Mouse (Mus musculus) forebrain, embryonic 15.5 days (tissue): ENCODE measurements around the gene Kcnip3. TPM values are rescaled to one million over a fixed set of nuclear protein-coding genes. Genes with fewer than 3 reads are reported as not detected.

Experiments used
- ATAC-seq: fragments of 200-750 bp; cut with Nextera tagmentation; replicated peaks from 2 replicates; pipeline ENCODE4 v1.8.0; 2017; ENCODE audit warnings: mild to moderate bottlenecking, moderate TSS enrichment, moderate library complexity
- H3K27ac ChIP-seq: fragments of 300-500 bp; sonication (generic); replicated peaks from 2 replicates; pipeline ENCODE4 v1.5.1; 2015; ENCODE audit warnings: mild to moderate bottlenecking, inconsistent platforms
- H3K27me3 ChIP-seq: fragments of 300-500 bp; sonication (generic); 2 replicates; pipeline ENCODE4 v1.6.1; 2015; ENCODE audit warnings: inconsistent platforms
- H3K36me3 ChIP-seq: fragments of 300-500 bp; sonication (generic); 2 replicates; pipeline ENCODE4 v1.6.1; 2015; ENCODE audit warnings: mild to moderate bottlenecking, inconsistent platforms
- H3K4me1 ChIP-seq: fragments of 300-500 bp; sonication (generic); 2 replicates; pipeline ENCODE4 v1.6.1; 2015; ENCODE audit warnings: inconsistent platforms
- H3K4me2 ChIP-seq: fragments of 300-500 bp; sonication (generic); replicated peaks from 2 replicates; pipeline ENCODE4 v1.6.1; 2015; ENCODE audit warnings: mild to moderate bottlenecking, inconsistent platforms
- H3K4me3 ChIP-seq: fragments of 300-500 bp; sonication (generic); 2 replicates; pipeline ENCODE4 v1.5.1; 2015; ENCODE audit warnings: mild to moderate bottlenecking, inconsistent platforms
- H3K9ac ChIP-seq: fragments of 300-500 bp; sonication (generic); replicated peaks from 2 replicates; pipeline ENCODE4 v1.6.1; 2015; ENCODE audit warnings: mild to moderate bottlenecking, inconsistent platforms
- H3K9me3 ChIP-seq: fragments of 300-500 bp; sonication (generic); 2 replicates; pipeline ENCODE4 v1.6.1; 2016; ENCODE audit warnings: inconsistent platforms
- WGBS: fragments of 180-500 bp; shearing (Covaris S2); methylation state at CpG from one replicate; pipeline ENCODE4 v1.1.7; 2015; ENCODE audit warnings: mixed read lengths; 5-methylcytosine and 5-hydroxymethylcytosine counted together
- polyA plus RNA-seq: library from polyadenylated mRNA; unstranded; fragments of >200 nt; fragmentation: Nextera tagmentation; extraction: Ambion mirVana; gene quantifications from 2 replicates; pipeline ENCODE4 v1.2.1, GENCODE M21; 2015

The Kcnip3 gene
- polyA plus RNA-seq, 1 experiment from 2014 or later = 8.6 TPM

DNA sequence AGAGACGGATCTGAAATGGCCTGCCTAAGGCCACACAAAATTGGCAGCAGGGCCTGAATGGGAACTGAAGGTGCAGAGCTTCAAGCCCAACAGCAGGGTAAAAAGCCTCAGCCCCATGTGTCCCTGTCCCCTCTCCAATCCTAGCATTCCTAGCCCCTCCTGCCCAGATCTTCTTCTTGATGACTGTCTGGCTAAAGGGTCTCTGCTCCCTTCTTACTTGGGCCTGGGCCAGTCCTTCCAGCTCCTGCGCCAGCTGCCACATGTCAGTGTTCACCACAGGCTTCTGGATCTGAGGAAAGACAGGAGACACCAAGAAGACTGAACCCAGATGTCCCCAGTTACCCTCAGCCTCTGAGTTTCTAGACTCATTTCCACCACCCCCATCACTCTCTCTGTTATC is 9.7 kb upstream of the Kcnip3 start:
- no peak overlapping the region for H3K27ac ChIP-seq
- H3K4me3 ChIP-seq = no peak overlapping the region
- no peak overlapping the region for H3K9ac ChIP-seq
- 80% methylated on average over 2 of the region's 2 CpGs for WGBS
- no peaks in the 10 kb centered on the region for H3K4me1 ChIP-seq
- H3K4me2 ChIP-seq = no peak overlapping the region
- H3K9me3 ChIP-seq = no peaks in the 10 kb centered on the region
- no peaks in the 10 kb centered on the region for H3K36me3 ChIP-seq
- peaks cover 6% of the 10 kb centered on the region; the same call in 1 of the 2 replicates for H3K27me3 ChIP-seq
- ATAC-seq = no peak

GRCm38 (mm10) chr2:127530418-127530817 is 8.5 kb upstream of the Kcnip3 start:
- Histone ChIP-seq H3K9ac (no peak overlapping the region), H3K4me2 (no peak overlapping the region), H3K27me3 (peaks cover 6% of the 10 kb centered on the region; the same call in 1 of the 2 replicates), H3K27ac (no peak overlapping the region), H3K36me3 (no peaks in the 10 kb centered on the region), H3K4me3 (no peak overlapping the region), H3K9me3 (no peaks in the 10 kb centered on the region), H3K4me1 (no peaks in the 10 kb centered on the region)
- 69% methylated on average over 3 of the region's 3 CpGs for WGBS
- ATAC-seq = no peak

- peaks cover 39% of the 10 kb centered on the region for H3K4me1 ChIP-seq
- 92% methylated on average over 3 of the region's 3 CpGs for WGBS
- no peak for ATAC-seq
- H3K9ac ChIP-seq = no peak overlapping the region
- no peak overlapping the region for H3K4me2 ChIP-seq
- no peak overlapping the region for H3K27ac ChIP-seq
- H3K27me3 ChIP-seq = no peaks in the 10 kb centered on the region
- no peaks in the 10 kb centered on the region for H3K9me3 ChIP-seq
- H3K36me3 ChIP-seq = no peaks in the 10 kb centered on the region
- H3K4me3 ChIP-seq = no peak overlapping the region
These were observed 3.3 kb upstream of the Kcnip3 start for GRCm38 (mm10) chr2:127525004-127525775.

- Histone ChIP-seq H3K9ac (no peak overlapping the region), H3K9me3 (no peaks in the 10 kb centered on the region), H3K4me3 (no peak overlapping the region), H3K27ac (no peak overlapping the region), H3K4me1 (peaks cover 49% of the 10 kb centered on the region), H3K4me2 (no peak overlapping the region), H3K27me3 (no peaks in the 10 kb centered on the region), H3K36me3 (no peaks in the 10 kb centered on the region)
- ATAC-seq = no peak
- WGBS = 56% methylated on average over 7 of the region's 7 CpGs
These were observed 2.2 kb upstream of the Kcnip3 start for GRCm38 (mm10) chr2:127523950-127524729.

DNA sequence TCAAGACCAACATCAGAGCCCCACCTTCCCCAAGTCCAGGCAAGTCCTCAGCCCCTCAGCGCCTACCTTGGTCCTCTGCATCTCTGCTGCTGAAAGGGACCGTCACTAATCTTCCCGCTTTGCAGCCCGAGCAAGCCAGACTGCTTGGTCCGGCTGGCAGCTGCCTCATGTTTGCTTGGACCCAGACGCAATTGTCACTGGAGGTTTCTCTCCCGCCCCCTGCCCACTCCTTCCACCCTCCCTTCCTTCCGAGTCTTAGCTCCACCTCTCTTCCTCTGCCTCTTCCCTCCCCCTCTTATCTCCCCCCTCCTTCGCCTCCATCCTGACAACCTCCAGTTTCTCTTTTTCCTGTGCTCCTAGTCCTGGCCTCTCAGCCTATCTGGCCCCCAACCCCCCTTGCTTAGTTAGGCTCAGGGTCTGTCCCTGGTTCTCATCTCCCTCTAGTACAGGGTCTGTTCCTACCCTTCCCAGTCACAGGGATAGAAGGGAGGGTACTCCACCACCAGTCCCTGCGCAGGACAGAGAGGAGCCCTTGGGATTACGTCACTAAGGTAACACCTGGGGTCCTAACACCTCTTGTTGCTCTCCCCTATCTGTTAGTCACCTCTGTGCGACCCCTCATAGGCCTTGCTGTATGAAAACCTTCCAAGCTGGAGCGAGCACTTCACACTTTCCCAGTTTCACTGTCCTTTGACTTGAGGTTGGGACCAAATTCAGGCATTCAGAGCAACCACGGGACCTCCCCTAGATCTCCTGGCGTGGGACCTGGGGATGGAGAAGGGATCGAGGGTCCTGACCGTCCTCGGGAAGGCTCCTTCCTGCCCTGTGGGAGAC is 505 bp downstream of the Kcnip3 start:
- no peaks in the 10 kb centered on the region for H3K9me3 ChIP-seq
- peak overlapping the region; percentile 92 for H3K27ac ChIP-seq
- peak; percentile 71 for ATAC-seq
- no peaks in the 10 kb centered on the region for H3K27me3 ChIP-seq
- peak overlapping the region; percentile 71 for H3K4me2 ChIP-seq
- H3K36me3 ChIP-seq = no peaks in the 10 kb centered on the region
- H3K4me1 ChIP-seq = peaks cover 72% of the 10 kb centered on the region
- peak overlapping the region; percentile 72 for H3K9ac ChIP-seq
- peak overlapping the region; percentile 45 for H3K4me3 ChIP-seq
- WGBS = under 1% methylated on average over 18 of the region's 18 CpGs

- Histone ChIP-seq H3K4me2 (peak overlapping the region; percentile 71), H3K4me3 (peak overlapping the region; percentile 45), H3K27me3 (no peaks in the 10 kb centered on the region), H3K9ac (0 out of 2 replicates have a peak overlapping the region, but pooled peaks have one; percentile 72), H3K9me3 (no peaks in the 10 kb centered on the region), H3K27ac (peak overlapping the region; percentile 92; the same call in 1 of the 2 replicates), H3K4me1 (peaks cover 72% of the 10 kb centered on the region), H3K36me3 (no peaks in the 10 kb centered on the region)
- no peak for ATAC-seq
These were observed 1.8 kb downstream of the Kcnip3 start for GRCm38 (mm10) chr2:127520123-127520522.

DNA sequence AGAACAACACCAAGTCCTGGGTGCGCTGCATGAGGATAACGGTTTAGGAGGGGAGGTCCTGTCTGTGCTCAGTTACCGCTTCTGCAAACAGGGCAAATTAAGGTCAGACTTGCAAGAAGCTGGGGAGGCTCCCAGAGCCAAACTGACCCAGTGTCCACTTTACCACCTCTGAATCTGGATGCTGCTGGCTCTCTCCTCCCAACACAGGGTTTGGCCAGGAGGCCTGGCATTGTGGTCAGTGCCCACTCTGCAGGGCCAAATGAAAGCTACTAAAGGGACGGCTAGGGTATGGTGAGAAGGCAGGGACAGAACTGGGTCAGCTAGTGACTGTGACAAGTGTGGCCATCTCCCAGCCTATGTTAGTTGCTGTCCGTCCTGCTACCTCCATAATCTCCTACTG is 2.6 kb downstream of the Kcnip3 start:
- Histone ChIP-seq H3K27ac (no peak overlapping the region), H3K9me3 (no peaks in the 10 kb centered on the region), H3K9ac (no peak overlapping the region), H3K4me2 (peak overlapping the region; percentile 71), H3K36me3 (no peaks in the 10 kb centered on the region), H3K4me3 (no peak overlapping the region), H3K27me3 (no peaks in the 10 kb centered on the region), H3K4me1 (peaks cover 69% of the 10 kb centered on the region)
- ATAC-seq = no peak
- 83% methylated on average over 5 of the region's 5 CpGs for WGBS

DNA sequence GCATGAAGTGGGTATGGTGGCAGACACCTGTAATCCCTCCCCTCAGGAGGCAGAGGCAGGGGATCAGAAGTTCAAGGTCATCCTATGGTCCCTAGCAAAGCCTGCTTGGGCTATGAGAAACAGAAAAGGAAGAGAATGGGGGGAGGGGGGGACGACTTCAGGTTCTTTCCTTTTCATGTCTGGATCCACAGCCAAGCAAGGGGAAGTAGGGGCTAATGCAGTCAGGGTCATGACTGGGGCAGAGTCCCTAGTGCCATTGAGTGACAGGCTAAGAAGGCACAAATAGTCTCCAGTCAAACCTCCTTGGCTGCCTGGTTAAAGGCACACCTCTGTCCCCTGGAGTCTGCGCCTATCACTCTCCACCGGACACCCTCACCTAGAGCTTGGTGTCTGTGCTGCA is 3.1 kb downstream of the Kcnip3 start:
- no peaks in the 10 kb centered on the region for H3K27me3 ChIP-seq
- no peaks in the 10 kb centered on the region for H3K36me3 ChIP-seq
- WGBS = 74% methylated on average over 3 of the region's 3 CpGs
- no peaks in the 10 kb centered on the region for H3K9me3 ChIP-seq
- H3K4me2 ChIP-seq = no peak overlapping the region
- H3K4me3 ChIP-seq = no peak overlapping the region
- H3K27ac ChIP-seq = no peak overlapping the region
- H3K9ac ChIP-seq = no peak overlapping the region
- peaks cover 64% of the 10 kb centered on the region for H3K4me1 ChIP-seq
- no peak for ATAC-seq

GRCm38 (mm10) chr2:127518273-127518672 is 3.6 kb downstream of the Kcnip3 start:
- WGBS = 39% methylated on average over 3 of the region's 3 CpGs
- no peaks in the 10 kb centered on the region for H3K36me3 ChIP-seq
- H3K27me3 ChIP-seq = no peaks in the 10 kb centered on the region
- no peaks in the 10 kb centered on the region for H3K9me3 ChIP-seq
- ATAC-seq = no peak
- H3K9ac ChIP-seq = no peak overlapping the region
- H3K27ac ChIP-seq = no peak overlapping the region; the same call in 1 of the 2 replicates
- no peak overlapping the region for H3K4me3 ChIP-seq
- peaks cover 62% of the 10 kb centered on the region for H3K4me1 ChIP-seq
- H3K4me2 ChIP-seq = 0 out of 2 replicates have a peak overlapping the region, but pooled peaks have one; percentile 8

DNA sequence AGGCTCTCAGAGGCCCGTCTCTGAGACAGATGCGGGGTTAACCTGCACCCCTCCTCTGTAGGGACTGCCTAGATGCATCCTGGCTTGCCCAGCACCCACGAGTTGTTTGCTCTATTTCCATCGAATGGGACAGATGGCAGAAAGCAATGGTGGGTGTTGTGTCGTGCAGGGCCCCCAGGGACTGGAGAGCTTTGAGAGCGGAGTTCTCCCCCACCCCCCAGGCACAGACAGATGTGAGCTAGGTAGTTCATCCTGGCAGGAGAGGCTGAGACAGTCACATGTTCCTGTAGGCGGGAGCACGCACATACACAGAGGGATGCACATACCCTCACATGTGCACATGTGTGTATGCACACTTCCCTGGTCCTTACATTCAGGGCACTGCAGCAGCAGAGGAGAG is 4.8 kb downstream of the Kcnip3 start:
- no peak for ATAC-seq
- no peak overlapping the region for H3K9ac ChIP-seq
- 70% methylated on average over 8 of the region's 8 CpGs for WGBS
- H3K36me3 ChIP-seq = no peaks in the 10 kb centered on the region
- H3K9me3 ChIP-seq = no peaks in the 10 kb centered on the region
- H3K4me1 ChIP-seq = peaks cover 52% of the 10 kb centered on the region
- H3K27me3 ChIP-seq = no peaks in the 10 kb centered on the region
- no peak overlapping the region for H3K27ac ChIP-seq
- H3K4me2 ChIP-seq = no peak overlapping the region
- H3K4me3 ChIP-seq = no peak overlapping the region

DNA sequence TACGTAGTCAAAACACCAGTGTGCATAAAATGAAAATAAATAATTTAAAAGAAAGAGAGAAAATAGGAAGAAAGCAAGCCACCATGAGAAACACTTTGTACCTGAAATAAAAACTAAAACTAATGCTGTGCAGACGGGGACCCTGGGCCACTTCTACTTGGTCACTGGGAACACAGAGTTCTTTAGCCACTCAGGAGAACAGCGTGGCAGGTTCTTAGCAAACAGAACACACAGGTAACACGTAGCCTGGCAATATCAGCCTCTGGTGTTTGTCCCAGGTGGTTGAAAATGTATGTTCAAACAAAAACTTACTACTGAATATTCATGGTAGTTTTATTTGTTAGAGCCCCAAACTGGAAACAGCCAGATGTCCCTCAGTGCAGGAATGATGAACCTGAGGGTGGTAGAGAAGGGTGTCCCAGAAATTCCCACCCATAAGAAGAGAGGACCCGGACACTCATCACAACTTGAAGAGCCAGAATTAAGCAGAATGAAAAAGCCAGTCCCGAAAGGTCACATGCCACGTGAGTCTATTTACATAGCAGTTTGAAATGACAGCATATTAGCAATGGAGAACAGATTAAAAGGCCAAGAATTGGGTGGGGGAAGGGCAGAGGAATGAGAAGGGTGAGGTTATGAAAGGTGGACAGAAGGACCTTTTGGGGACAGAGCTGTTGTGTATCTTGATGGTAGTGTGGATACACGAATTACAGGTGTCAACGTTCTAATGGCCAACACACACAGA is 7.3 kb downstream of the Kcnip3 start:
- Histone ChIP-seq H3K36me3 (peaks cover 3% of the 10 kb centered on the region), H3K4me3 (no peak overlapping the region), H3K27ac (no peak overlapping the region), H3K9me3 (no peaks in the 10 kb centered on the region), H3K4me1 (peaks cover 27% of the 10 kb centered on the region), H3K4me2 (no peak overlapping the region), H3K27me3 (no peaks in the 10 kb centered on the region), H3K9ac (no peak overlapping the region)
- WGBS = 81% methylated on average over 9 of the region's 9 CpGs
- ATAC-seq = no peak
